Mouse (Mus musculus) mesoderm, embryonic 11.5 days (tissue): ENCODE measurements at regions not wholly inside any gene's neighbourhood (a gene's known extent, or its start where the extent isn't known, plus 50 kb on each side); places are given as distances from the start of the nearest gene placed in this dataset.

Experiments
- DNase-seq: peaks from one replicate; pipeline ENCODE4 v3.0.0-alpha.2; 2012; ENCODE audit warnings: low read depth, low spot score

- DNase-seq: peak; percentile 44
These were observed 1398.8 kb upstream of the Cdh9 start for GRCm38 (mm10) chr15:15329796-15330195.

DNA sequence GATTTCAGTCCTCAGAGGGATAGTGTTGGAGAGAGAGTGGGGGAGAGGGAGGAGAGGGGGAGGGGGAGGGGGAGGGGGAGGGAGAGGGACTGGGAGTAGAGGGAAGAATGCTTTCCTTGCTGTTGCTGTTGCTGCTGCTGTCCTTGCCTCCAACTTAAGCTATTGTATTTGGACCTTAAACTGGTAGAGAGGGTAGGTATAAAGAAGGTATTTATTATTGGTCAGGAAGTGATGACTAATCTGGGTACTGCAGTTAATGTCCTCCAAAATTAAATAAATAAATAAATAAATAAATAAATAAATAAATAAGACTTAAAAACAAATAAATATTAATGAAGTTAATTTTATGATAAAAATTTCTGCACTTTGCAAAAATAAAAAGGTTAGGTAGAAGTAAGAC lies 1396.6 kb upstream of the Cdh9 start:
- no peak for DNase-seq

GRCm38 (mm10) chr15:15361841-15362240 lies 1366.7 kb upstream of the Cdh9 start:
- DNase-seq: no peak

DNA sequence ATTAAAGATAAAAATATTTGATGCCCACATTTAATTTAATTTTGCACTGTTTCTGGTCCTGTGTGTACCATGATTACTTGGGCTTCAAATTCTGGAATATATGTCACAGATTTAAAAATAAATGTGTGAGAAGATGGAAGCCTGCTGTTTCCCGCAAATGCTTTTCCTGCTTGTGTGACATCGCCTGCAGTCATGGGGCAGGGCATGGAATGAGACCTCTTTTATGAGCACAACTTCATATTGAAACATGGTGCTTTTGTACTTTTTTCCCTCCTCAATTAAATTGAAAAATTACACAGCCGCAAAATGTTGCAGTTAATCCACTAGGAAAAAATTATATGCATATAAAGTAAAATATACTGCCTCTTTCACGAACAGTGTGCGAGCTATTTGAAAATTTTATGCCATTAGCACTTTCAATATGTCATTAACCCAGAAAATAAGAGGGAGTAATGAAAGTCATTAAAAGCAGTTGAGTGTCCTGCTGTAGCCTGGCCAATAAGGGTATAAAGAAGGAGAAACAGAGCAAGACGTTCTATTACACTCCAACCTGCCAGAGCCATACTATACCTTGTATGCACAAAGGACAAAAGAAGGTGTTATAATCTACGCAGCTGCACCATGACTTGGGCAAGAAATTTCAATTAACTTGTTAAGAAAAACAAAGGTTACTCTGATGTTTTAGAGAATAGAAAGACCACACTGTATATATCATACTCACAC lies 1336.1 kb upstream of the Cdh9 start:
- no peak for DNase-seq
